Comparison of ENCODE assay signal across 8 mouse cellular contexts in genomic region chr5:149152063-149152773, GRCm38 (mm10). TPM values are rescaled to one million over a fixed set of nuclear protein-coding genes. Genes with fewer than 3 reads are reported as not detected.
A peak's percentile ranks its signal among the peaks of the same experiment; 100 is the strongest.
DNase-seq lines count a peak whose midpoint lies in the region; ATAC-seq lines count a peak whose summit lies in the region.

No protein-coding gene starts in this region.

- DNase-seq in layer of hippocampus, adult 9-11 months: peak; percentile 4
- no peak for DNase-seq in layer of hippocampus, postnatal 10 days (ENCODE audit: low spot score in 2 of 2)
- DNase-seq in mesoderm, embryonic 11.5 days (ENCODE audit: low read depth, low spot score): peak; percentile 30
- no peak for DNase-seq in c-Kit-positive CD71-positive TER-119-positive erythroid progenitor cells, embryonic 14.5 days (ENCODE audit: low spot score)
- no peak for DNase-seq in B cell, adult 2 months

- H3K36me3 ChIP-seq in embryonic facial prominence, embryonic 12.5 days: no peaks in the 10 kb centered on the region
- H3K36me3 ChIP-seq in kidney, embryonic 14.5 days (ENCODE audit: control insufficient read depth, insufficient read depth, low read length): no peaks in the 10 kb centered on the region

- peak; percentile 43; the same call in 1 of the 2 replicates for ATAC-seq in embryonic facial prominence, embryonic 12.5 days (ENCODE audit: insufficient number of reproducible peaks, insufficient read depth, low FRiP score, low TSS enrichment)
- peak; percentile 87 for ATAC-seq in kidney, embryonic 14.5 days (ENCODE audit: low FRiP score, low TSS enrichment)
- no peak for ATAC-seq in erythroid progenitor cell, adult 5-6 weeks (replicated peaks; ENCODE audit: low FRiP score, poor library complexity, severe bottlenecking)

- peak overlapping the region; percentile 57 for H3K27ac ChIP-seq in embryonic facial prominence, embryonic 12.5 days
- H3K27ac ChIP-seq in kidney, embryonic 14.5 days (ENCODE audit: low read depth, low read length): peak overlapping the region; percentile 71; the same call in 1 of the 2 replicates

- H3K4me2 ChIP-seq in embryonic facial prominence, embryonic 12.5 days (replicated peaks): no peak overlapping the region; the same call in 1 of the 2 replicates
- H3K4me2 ChIP-seq in kidney, embryonic 14.5 days (replicated peaks; ENCODE audit: low read depth, low read length): peak overlapping the region; percentile 27

- 42% methylated on average over 13 of the region's 13 CpGs for WGBS in embryonic facial prominence, embryonic 12.5 days
- WGBS in kidney, embryonic 14.5 days: 15% methylated on average over 13 of the region's 13 CpGs

- peaks cover 3% of the 10 kb centered on the region; the same call in 1 of the 2 replicates for H3K9me3 ChIP-seq in embryonic facial prominence, embryonic 12.5 days
- H3K9me3 ChIP-seq in kidney, embryonic 14.5 days (ENCODE audit: control insufficient read depth, low read length): 0 out of 2 replicates have a peak, but pooled peaks cover 6% of the 10 kb centered on the region

- no peak overlapping the region for H3K4me3 ChIP-seq in embryonic facial prominence, embryonic 12.5 days
- no peak overlapping the region for H3K4me3 ChIP-seq in kidney, embryonic 14.5 days (ENCODE audit: low read length)

- H3K27me3 ChIP-seq in embryonic facial prominence, embryonic 12.5 days: no peaks in the 10 kb centered on the region
- H3K27me3 ChIP-seq in kidney, embryonic 14.5 days (ENCODE audit: control insufficient read depth, insufficient read depth, low read length): no peaks in the 10 kb centered on the region

- H3K4me1 ChIP-seq in embryonic facial prominence, embryonic 12.5 days: peaks cover 9% of the 10 kb centered on the region; the same call in 1 of the 2 replicates
- H3K4me1 ChIP-seq in kidney, embryonic 14.5 days (ENCODE audit: control insufficient read depth, insufficient read depth, low read length): no peaks in the 10 kb centered on the region

- H3K9ac ChIP-seq in embryonic facial prominence, embryonic 12.5 days: no peak overlapping the region
- H3K9ac ChIP-seq in kidney, embryonic 14.5 days (ENCODE audit: low read depth, low read length): no peak overlapping the region

RNA-seq across cellular contexts. Expression of gene Uspl1, which starts 31.9 kb away (rescaled TPM):
- total RNA-seq in layer of hippocampus, postnatal 10 days (2021): 10 to 100 TPM; 45.4 to 45.9 TPM
- 58.3 and 63.9 TPM in 2 replicates for polyA plus RNA-seq in embryonic facial prominence, embryonic 12.5 days (2016; fragmentation: Nextera tagmentation; extraction: Ambion mirVana)
- polyA plus RNA-seq in kidney, embryonic 14.5 days (2014; fragmentation: Nextera tagmentation; extraction: Ambion mirVana): 44.2 and 53.9 TPM in 2 replicates
- 26.4 and 42.9 TPM in 2 replicates for total RNA-seq in erythroid progenitor cell, adult 5-6 weeks (2015; ENCODE audit: low replicate concordance)
- 22.1 and 31.8 TPM in 2 replicates for total RNA-seq in erythroid progenitor cell, adult 5-6 weeks (2017; ENCODE audit: low replicate concordance)

RNA-seq across cellular contexts. Expression of gene Hmgb1, which starts 32.1 kb away (rescaled TPM):
- total RNA-seq in layer of hippocampus, postnatal 10 days (2021): 100 to 1,000 TPM; 209 to 222 TPM
- 1,535 and 1,770 TPM in 2 replicates for polyA plus RNA-seq in embryonic facial prominence, embryonic 12.5 days (2016; fragmentation: Nextera tagmentation; extraction: Ambion mirVana)
- 1,862 and 2,225 TPM in 2 replicates for polyA plus RNA-seq in kidney, embryonic 14.5 days (2014; fragmentation: Nextera tagmentation; extraction: Ambion mirVana)
- total RNA-seq in erythroid progenitor cell, adult 5-6 weeks (2015; ENCODE audit: low replicate concordance): 681 and 819 TPM in 2 replicates
- total RNA-seq in erythroid progenitor cell, adult 5-6 weeks (2017; ENCODE audit: low replicate concordance): 585 and 610 TPM in 2 replicates

Comparison
In these comparisons a context has a peak if more than half of its experiments do, and no peak if none do; other contexts are left out.
1. DNase-seq: peak in layer of hippocampus, adult 9-11 months (single experiment) and mesoderm, embryonic 11.5 days (single experiment); none in layer of hippocampus, postnatal 10 days (0 of 2), c-Kit-positive CD71-positive TER-119-positive erythroid progenitor cells, embryonic 14.5 days (single experiment) and B cell, adult 2 months (0 of 2).